Mouse (Mus musculus) CH12.LX (cell line): ENCODE data around the gene B9d2. TPM values are rescaled to one million over a fixed set of nuclear protein-coding genes. Genes with fewer than 3 reads are reported as not detected.
A peak's percentile ranks its signal among the peaks of the same experiment; 100 is the strongest.

Source experiments
- DNase-seq: peaks from one replicate; pipeline ENCODE4 v3.0.0-alpha.2; 2013; ENCODE audit errors: extremely low read depth
- H3K27ac ChIP-seq: 2 replicates; pipeline ENCODE4 v1.5.1; 2012; ENCODE audit warnings: low read depth, mild to moderate bottlenecking, control low read depth, moderate library complexity; ENCODE audit not compliant: insufficient read depth
- H3K27me3 ChIP-seq: replicated peaks from 2 replicates; pipeline ENCODE3; 2012; ENCODE audit warnings: inconsistent platforms
- H3K36me3 ChIP-seq, 2 experiments: replicated peaks in 1 of 2; 2 replicates each; pipeline versions ENCODE3 to v1.6.1; 2012; ENCODE audit warnings: inconsistent platforms in 1 of 2, low read length in 1 of 2, mild to moderate bottlenecking in 1 of 2, mixed read lengths in 1 of 2, moderate library complexity in 1 of 2; ENCODE audit not compliant: control insufficient read depth in 1 of 2, insufficient read depth in 1 of 2
- H3K4me1 ChIP-seq, 2 experiments: 2 replicates each; pipeline ENCODE4 v1.6.1; 2012; ENCODE audit warnings: inconsistent platforms in 1 of 2, moderate library complexity in 1 of 2; ENCODE audit not compliant: insufficient read depth in 2 of 2, control insufficient read depth in 1 of 2
- H3K4me2 ChIP-seq: 2 replicates; pipeline ENCODE4 v1.6.1; 2012; ENCODE audit warnings: low read depth, mild to moderate bottlenecking, control low read depth; ENCODE audit not compliant: poor library complexity, insufficient read depth, severe bottlenecking
- H3K4me3 ChIP-seq, 3 experiments: fragments of 150-350 bp in 1 of 3; sonication (generic) in 1 of 3; replicated peaks in 1 of 3; 2 replicates each; pipeline versions ENCODE3 to v1.5.1; 2011 to 2012; ENCODE audit warnings: low read depth in 2 of 3, low read length in 2 of 3, mild to moderate bottlenecking in 2 of 3, moderate library complexity in 2 of 3, control low read depth in 1 of 3, improper control_type of control experiment in 1 of 3, inconsistent platforms in 1 of 3, mixed read lengths in 1 of 3; ENCODE audit not compliant: poor library complexity in 1 of 3
- H3K79me2 ChIP-seq: replicated peaks from 2 replicates; pipeline ENCODE4 v1.6.1; 2012; ENCODE audit warnings: mild to moderate bottlenecking, moderate library complexity; ENCODE audit not compliant: control insufficient read depth, poor library complexity, insufficient read depth, severe bottlenecking; ENCODE audit errors: extremely low read depth
- H3K9ac ChIP-seq: 2 replicates; pipeline ENCODE4 v1.6.1; 2012; ENCODE audit warnings: low read depth, mild to moderate bottlenecking, control low read depth, moderate library complexity; ENCODE audit not compliant: insufficient read depth
- H3K9me3 ChIP-seq: replicated peaks from 2 replicates; pipeline ENCODE3; 2012; ENCODE audit warnings: low read length, inconsistent platforms, mixed read lengths
- BHLHE40 ChIP-seq: IDR thresholded peaks from 2 replicates; pipeline ENCODE4 v1.6.1; 2011; ENCODE audit warnings: mild to moderate bottlenecking, low read depth, low read length, improper control_type of control experiment
- CHD1 ChIP-seq: IDR thresholded peaks from 2 replicates; pipeline ENCODE4 v1.6.1; 2012; ENCODE audit warnings: low read depth, low read length, improper control_type of control experiment, inconsistent platforms
- CHD2 ChIP-seq: IDR thresholded peaks from 2 replicates; pipeline ENCODE4 v1.6.1; 2011; ENCODE audit warnings: low read length, improper control_type of control experiment
- CTCF ChIP-seq, 2 experiments: IDR thresholded peaks in 1 of 2; conservative IDR thresholded peaks in 1 of 2; 2 replicates each; pipeline ENCODE4 v1.5.1; 2011 to 2012; ENCODE audit warnings: low read depth in 2 of 2, low read length in 2 of 2, improper control_type of control experiment in 1 of 2, inconsistent platforms in 1 of 2, mild to moderate bottlenecking in 1 of 2, moderate library complexity in 1 of 2
- E2F4 ChIP-seq: IDR thresholded peaks from 2 replicates; pipeline ENCODE4 v1.6.1; 2011; ENCODE audit warnings: low read depth, low read length, improper control_type of control experiment; ENCODE audit not compliant: insufficient replicate concordance
- ELF1 ChIP-seq: IDR thresholded peaks from 2 replicates; pipeline ENCODE4 v1.6.1; 2014; ENCODE audit warnings: low read depth, mild to moderate bottlenecking, inconsistent platforms, low read length, improper control_type of control experiment
- EP300 ChIP-seq: IDR thresholded peaks from 2 replicates; pipeline ENCODE4 v1.6.1; 2011; ENCODE audit warnings: low read length, improper control_type of control experiment
- ETS1 ChIP-seq: conservative IDR thresholded peaks from 2 replicates; pipeline ENCODE4 v1.6.1; 2012; ENCODE audit warnings: low read depth, mild to moderate bottlenecking, inconsistent platforms, low read length, improper control_type of control experiment, moderate library complexity
- GABPA ChIP-seq: IDR thresholded peaks from 2 replicates; pipeline ENCODE4 v1.6.1; 2012; ENCODE audit warnings: low read depth, low read length, improper control_type of control experiment, inconsistent platforms; ENCODE audit not compliant: insufficient replicate concordance
- HCFC1 ChIP-seq: IDR thresholded peaks from 2 replicates; pipeline ENCODE4 v1.6.1; 2012; ENCODE audit warnings: low read depth, mild to moderate bottlenecking, inconsistent platforms, low read length, improper control_type of control experiment
- IRF4 ChIP-seq: IDR thresholded peaks from 2 replicates; pipeline ENCODE4 v1.6.1; 2014; ENCODE audit warnings: low read depth, mild to moderate bottlenecking, inconsistent platforms, low read length, improper control_type of control experiment
- JUN ChIP-seq: IDR thresholded peaks from 2 replicates; pipeline ENCODE4 v1.6.1; 2011; ENCODE audit warnings: low read depth, mild to moderate bottlenecking, low read length, improper control_type of control experiment, moderate library complexity; ENCODE audit not compliant: insufficient read depth
- JUND ChIP-seq: conservative IDR thresholded peaks from 2 replicates; pipeline ENCODE4 v1.6.1; 2011; ENCODE audit warnings: low read depth, low read length, improper control_type of control experiment
- KAT2A ChIP-seq: IDR thresholded peaks from 2 replicates; pipeline ENCODE4 v1.6.1; 2012; ENCODE audit warnings: low read length, improper control_type of control experiment, inconsistent platforms; ENCODE audit not compliant: insufficient replicate concordance
- MAFK ChIP-seq: IDR thresholded peaks from 2 replicates; pipeline ENCODE4 v1.6.1; 2011; ENCODE audit warnings: low read length, improper control_type of control experiment; ENCODE audit not compliant: insufficient replicate concordance
- MAX ChIP-seq: IDR thresholded peaks from 2 replicates; pipeline ENCODE4 v1.6.1; 2011; ENCODE audit warnings: low read length, improper control_type of control experiment
- MAZ ChIP-seq: IDR thresholded peaks from 2 replicates; pipeline ENCODE4 v1.6.1; 2012; ENCODE audit warnings: low read depth, mild to moderate bottlenecking, inconsistent platforms, low read length, improper control_type of control experiment, moderate library complexity
- MEF2A ChIP-seq: IDR thresholded peaks from 2 replicates; pipeline ENCODE4 v1.6.1; 2014; ENCODE audit warnings: low read depth, mild to moderate bottlenecking, inconsistent platforms, low read length, improper control_type of control experiment, borderline replicate concordance
- MXI1 ChIP-seq: IDR thresholded peaks from 2 replicates; pipeline ENCODE4 v1.6.1; 2011; ENCODE audit warnings: mild to moderate bottlenecking, low read depth, low read length, improper control_type of control experiment
- MYC ChIP-seq: IDR thresholded peaks from 2 replicates; pipeline ENCODE4 v1.6.1; 2011; ENCODE audit warnings: low read depth, mild to moderate bottlenecking, improper control_type of control experiment, low read length
- NELFE ChIP-seq: IDR thresholded peaks from 2 replicates; pipeline ENCODE4 v1.6.1; 2011; ENCODE audit warnings: low read depth, low read length, improper control_type of control experiment
- NRF1 ChIP-seq: IDR thresholded peaks from 2 replicates; pipeline ENCODE4 v1.6.1; 2014; ENCODE audit warnings: low read depth, mild to moderate bottlenecking, inconsistent platforms, low read length, improper control_type of control experiment, moderate library complexity
- PAX5 ChIP-seq: IDR thresholded peaks from 2 replicates; pipeline ENCODE4 v1.6.1; 2012; ENCODE audit warnings: low read length, inconsistent platforms, mixed read lengths
- POLR2A ChIP-seq: IDR thresholded peaks from 2 replicates; pipeline ENCODE4 v1.6.1; 2011; ENCODE audit warnings: low read depth, mild to moderate bottlenecking, improper control_type of control experiment, low read length
- POLR2AphosphoS2 ChIP-seq: IDR thresholded peaks from 2 replicates; pipeline ENCODE4 v1.6.1; 2011; ENCODE audit warnings: low read depth, low read length, improper control_type of control experiment
- RAD21 ChIP-seq: IDR thresholded peaks from 2 replicates; pipeline ENCODE4 v1.6.1; 2011; ENCODE audit warnings: low read depth, mild to moderate bottlenecking, low read length, improper control_type of control experiment, moderate library complexity
- RCOR1 ChIP-seq: conservative IDR thresholded peaks from 2 replicates; pipeline ENCODE4 v1.6.1; 2012; ENCODE audit warnings: low read depth, mild to moderate bottlenecking, inconsistent platforms, low read length, improper control_type of control experiment
- SIN3A ChIP-seq: IDR thresholded peaks from 2 replicates; pipeline ENCODE4 v1.6.1; 2012; ENCODE audit warnings: low read length, improper control_type of control experiment, inconsistent platforms
- SMC3 ChIP-seq: IDR thresholded peaks from 2 replicates; pipeline ENCODE4 v1.6.1; 2011; ENCODE audit warnings: low read depth, low read length, improper control_type of control experiment
- TBP ChIP-seq: conservative IDR thresholded peaks from 2 replicates; pipeline ENCODE4 v1.6.1; 2011; ENCODE audit warnings: low read depth, low read length, improper control_type of control experiment
- TCF12 ChIP-seq: IDR thresholded peaks from 2 replicates; pipeline ENCODE4 v1.6.1; 2014; ENCODE audit warnings: low read depth, mild to moderate bottlenecking, inconsistent platforms, low read length, improper control_type of control experiment
- UBTF ChIP-seq: IDR thresholded peaks from 2 replicates; pipeline ENCODE4 v1.6.1; 2012; ENCODE audit warnings: low read depth, mild to moderate bottlenecking, inconsistent platforms, low read length, improper control_type of control experiment, moderate library complexity
- USF1 ChIP-seq: IDR thresholded peaks from 2 replicates; pipeline ENCODE4 v1.6.1; 2014; ENCODE audit warnings: low read depth, mild to moderate bottlenecking, inconsistent platforms, low read length, improper control_type of control experiment
- USF2 ChIP-seq: conservative IDR thresholded peaks from 2 replicates; pipeline ENCODE4 v1.6.1; 2011; ENCODE audit warnings: low read depth, low read length, improper control_type of control experiment
- ZC3H11A ChIP-seq: IDR thresholded peaks from 2 replicates; pipeline ENCODE4 v1.6.1; 2012; ENCODE audit warnings: low read depth, mild to moderate bottlenecking, inconsistent platforms, low read length, improper control_type of control experiment
- ZKSCAN1 ChIP-seq: IDR thresholded peaks from 2 replicates; pipeline ENCODE4 v1.6.1; 2012; ENCODE audit warnings: low read depth, inconsistent platforms, low read length, improper control_type of control experiment, borderline replicate concordance
- ZMIZ1 ChIP-seq: IDR thresholded peaks from 2 replicates; pipeline ENCODE4 v1.6.1; 2012; ENCODE audit warnings: low read depth, mild to moderate bottlenecking, inconsistent platforms, low read length, improper control_type of control experiment
- ZNF384 ChIP-seq: IDR thresholded peaks from 2 replicates; pipeline ENCODE4 v1.6.1; 2012; ENCODE audit warnings: low read depth, low read length, improper control_type of control experiment, inconsistent platforms
- dilution Hi-C: fragments of 300-500 bp; cut with MboI; formaldehyde crosslinking; loops from 2 replicates; pipeline ENCODE4 v1.14.3; 2020; ENCODE audit warnings: low sequenced_read_pairs; ENCODE audit not compliant: extremely low pct_unique_long_range_greater_than_20kb, extremely low pct_ligation_motif_present
- in situ Hi-C: fragments of 300-500 bp; cut with MboI; formaldehyde crosslinking; loops from 3 replicates; pipeline ENCODE4 v1.14.3; 2019; ENCODE audit warnings: low sequenced_read_pairs, low pct_ligation_motif_present, low pct_unique_long_range_greater_than_20kb, mixed read lengths
- polyA plus RNA-seq: library from polyadenylated mRNA; unstranded; fragments of >175 nt; gene quantifications from 2 replicates; pipeline ENCODE4 v1.2.1, GENCODE M21; 2012; ENCODE audit warnings: low read depth; ENCODE audit not compliant: insufficient read length
- total RNA-seq, 2 experiments: library from RNA; depleted of rRNA; stranded (reverse); fragments of 300-350 nt in 1 of 2; fragments of >200 nt in 1 of 2; gene quantifications; 2 replicates each; pipeline ENCODE4 v1.2.3; 2012 to 2014

The B9d2 gene
- total and polyA plus RNA-seq, 3 experiments, result 9.3 to 21.2 (median 15.8) TPM

DNA sequence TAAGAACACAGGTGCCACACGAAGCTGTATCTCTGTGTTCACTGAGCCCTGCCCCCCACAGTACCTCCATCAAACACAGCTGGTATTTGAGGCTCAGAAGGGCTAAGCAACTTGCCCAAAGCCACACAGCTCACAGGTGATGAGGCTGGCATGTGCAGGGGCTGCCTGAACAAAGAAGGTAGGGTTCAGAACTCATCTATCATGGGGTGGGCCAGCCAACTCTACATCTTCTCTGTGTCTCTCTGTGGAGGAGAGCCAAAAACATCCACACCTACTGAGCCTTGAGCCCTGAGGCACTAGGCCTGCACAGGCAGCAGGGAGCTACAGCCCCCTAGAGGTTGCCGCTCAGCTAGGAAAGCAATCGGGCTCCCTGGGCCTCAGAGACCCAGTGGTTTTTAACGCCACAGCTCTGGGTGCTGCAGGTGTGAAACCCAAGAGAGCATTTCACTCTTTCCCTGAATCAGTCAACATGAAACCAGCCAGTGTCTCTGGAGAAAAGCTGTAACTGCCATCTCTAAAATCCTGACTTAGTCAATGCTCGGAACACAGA is 32.9 kb upstream of the B9d2 start:
- no peak overlapping the region for H3K9ac ChIP-seq
- peaks cover 0 to 3% of the 10 kb centered on the region in 2 experiments for H3K36me3 ChIP-seq
- in situ Hi-C loops (no loop called here), dilution Hi-C loops (no loop called here)
- no peaks in the 10 kb centered on the region for H3K79me2 ChIP-seq
- H3K4me3 ChIP-seq, result no peak overlapping the region
- TF ChIP-seq MXI1, result no peak
- no peak for TF ChIP-seq ELF1
- TF ChIP-seq PAX5, result no peak
- peak; percentile 80; the same call in 1 of the 2 replicates for TF ChIP-seq UBTF
- no peak for TF ChIP-seq E2F4
- peak; percentile 86 for TF ChIP-seq JUND
- peak; percentile 75; the same call in 1 of the 2 replicates for TF ChIP-seq TBP
- no peak for TF ChIP-seq CHD1
- TF ChIP-seq POLR2AphosphoS2, result no peak
- TF ChIP-seq JUN, result peak; percentile 69
- TF ChIP-seq HCFC1, result peak; percentile 38
- TF ChIP-seq CTCF (conservative IDR thresholded peaks at IDR 0.05 in 1 of 2, IDR thresholded peaks at IDR 0.05 in 1 of 2; ENCODE audit: low read depth in 2 of 2, low read length in 2 of 2), result peak in 1 of 2 experiments; percentile 95; a peak in 2 of 4 replicates
- peak; percentile 94 for TF ChIP-seq TCF12
- peak; percentile 27; the same call in 1 of the 2 replicates for TF ChIP-seq NRF1
- TF ChIP-seq GABPA, result no peak
- peak; percentile 86 for TF ChIP-seq BHLHE40
- TF ChIP-seq EP300, result peak; percentile 95
- no peak for TF ChIP-seq USF2
- TF ChIP-seq NELFE, result 0 out of 2 replicates have a peak, but pooled peaks have one; percentile 21
- peak; percentile 59; the same call in 1 of the 2 replicates for TF ChIP-seq MYC
- no peak for TF ChIP-seq CHD2
- no peak for TF ChIP-seq KAT2A
- no peak for TF ChIP-seq MAZ
- TF ChIP-seq ZC3H11A, result no peak
- peak; percentile 78 for TF ChIP-seq MEF2A
- TF ChIP-seq ZNF384, result peak; percentile 52
- peak; percentile 80 for TF ChIP-seq SMC3
- no peak for TF ChIP-seq ZMIZ1
- peak; percentile 68; the same call in 1 of the 2 replicates for TF ChIP-seq SIN3A
- no peak for TF ChIP-seq ZKSCAN1
- peak; percentile 45; the same call in 1 of the 2 replicates for TF ChIP-seq MAX
- TF ChIP-seq ETS1, result peak; percentile 82
- peak; percentile 91 for TF ChIP-seq RAD21
- TF ChIP-seq POLR2A, result no peak
- peak; percentile 87 for TF ChIP-seq MAFK
- peak; percentile 77; the same call in 1 of the 2 replicates for TF ChIP-seq RCOR1
- TF ChIP-seq USF1, result no peak
- peak; percentile 97 for TF ChIP-seq IRF4
- H3K4me2 ChIP-seq, result no peak overlapping the region; the same call in 1 of the 2 replicates
- no peak overlapping the region for H3K27ac ChIP-seq
- H3K9me3 ChIP-seq, result no peaks in the 10 kb centered on the region
- H3K27me3 ChIP-seq, result no peaks in the 10 kb centered on the region
- H3K4me1 ChIP-seq, result peaks cover 17 to 54% of the 10 kb centered on the region in 2 experiments
- DNase-seq, result peak; percentile 96
